Mouse (Mus musculus): ENCODE data around the gene Meltf.

GRCm38 (mm10) chr16:31834662-31835318 lies 43.8 kb upstream of the Meltf start:
- TF ChIP-seq CTCF (IDR thresholded peaks at IDR 0.05; ENCODE audit: extremely low read depth, insufficient read length, insufficient replicate concordance, low read depth, low read length), result no peak
- no peak for TF ChIP-seq POLR2A (IDR thresholded peaks at IDR 0.05; ENCODE audit: low read depth, low read length)
